Mouse (Mus musculus): ENCODE data around the gene Aig1. TPM values are rescaled to one million over a fixed set of nuclear protein-coding genes. Genes with fewer than 3 reads are reported as not detected.
A peak's percentile ranks its signal among the peaks of the same experiment; 100 is the strongest.

Gene Aig1
- polyA plus RNA-seq, 1 experiment from 2014 or later, result 36.1 TPM

GRCm38 (mm10) chr10:13753777-13754176 lies 115.0 kb downstream of the Aig1 start:
- H3K9ac ChIP-seq (ENCODE audit: low read depth, low read length), result no peak overlapping the region
- H3K27ac ChIP-seq (replicated peaks; ENCODE audit: low read depth, low read length), result no peak overlapping the region
- WGBS, result 74% methylated on average over 5 of the region's 5 CpGs
- no peaks in the 10 kb centered on the region for H3K9me3 ChIP-seq (ENCODE audit: control insufficient read depth, low read length)
- no peak for ATAC-seq (ENCODE audit: low read depth)
- no peaks in the 10 kb centered on the region for H3K36me3 ChIP-seq (ENCODE audit: control insufficient read depth, insufficient read depth, low read length)
- no peak overlapping the region for H3K4me3 ChIP-seq (ENCODE audit: low read depth, low read length)
- no peak for DNase-seq (ENCODE audit: low spot score)
- H3K4me2 ChIP-seq (ENCODE audit: low read depth, low read length), result no peak overlapping the region
- no peaks in the 10 kb centered on the region for H3K4me1 ChIP-seq (ENCODE audit: control insufficient read depth, insufficient read depth, low read length)
- H3K27me3 ChIP-seq (replicated peaks; ENCODE audit: control insufficient read depth, insufficient read depth, low read length), result no peaks in the 10 kb centered on the region

GRCm38 (mm10) chr10:13739494-13740140 lies 129.2 kb downstream of the Aig1 start:
- Histone ChIP-seq H3K27me3 (replicated peaks; ENCODE audit: control insufficient read depth, insufficient read depth, low read length) (no peaks in the 10 kb centered on the region), H3K9ac (ENCODE audit: low read depth, low read length) (no peak overlapping the region), H3K4me1 (ENCODE audit: control insufficient read depth, insufficient read depth, low read length) (no peaks in the 10 kb centered on the region), H3K9me3 (ENCODE audit: control insufficient read depth, low read length) (no peaks in the 10 kb centered on the region), H3K27ac (replicated peaks; ENCODE audit: low read depth, low read length) (no peak overlapping the region), H3K4me3 (ENCODE audit: low read depth, low read length) (no peak overlapping the region), H3K36me3 (ENCODE audit: control insufficient read depth, insufficient read depth, low read length) (no peaks in the 10 kb centered on the region), H3K4me2 (ENCODE audit: low read depth, low read length) (no peak overlapping the region)
- WGBS, result 83% methylated on average over 18 of the region's 18 CpGs
- ATAC-seq (ENCODE audit: low read depth), result 0 out of 2 replicates have a peak, but pooled peaks have one; percentile 22
- no peak for DNase-seq (ENCODE audit: low spot score)

GRCm38 (mm10) chr10:13730039-13730748 lies 138.6 kb downstream of the Aig1 start:
- no peak for ATAC-seq (ENCODE audit: low read depth)
- Histone ChIP-seq H3K9me3 (ENCODE audit: control insufficient read depth, low read length) (no peaks in the 10 kb centered on the region), H3K9ac (ENCODE audit: low read depth, low read length) (no peak overlapping the region), H3K4me3 (ENCODE audit: low read depth, low read length) (no peak overlapping the region), H3K27ac (replicated peaks; ENCODE audit: low read depth, low read length) (no peak overlapping the region), H3K4me1 (ENCODE audit: control insufficient read depth, insufficient read depth, low read length) (0 out of 2 replicates have a peak, but pooled peaks cover 3% of the 10 kb centered on the region), H3K27me3 (replicated peaks; ENCODE audit: control insufficient read depth, insufficient read depth, low read length) (no peaks in the 10 kb centered on the region), H3K36me3 (ENCODE audit: control insufficient read depth, insufficient read depth, low read length) (no peaks in the 10 kb centered on the region), H3K4me2 (ENCODE audit: low read depth, low read length) (no peak overlapping the region)
- WGBS, result 88% methylated on average over 4 of the region's 4 CpGs
- no peak for DNase-seq (ENCODE audit: low spot score)

GRCm38 (mm10) chr10:13727676-13728075 lies 141.1 kb downstream of the Aig1 start:
- Histone ChIP-seq H3K9ac (ENCODE audit: low read depth, low read length) (no peak overlapping the region), H3K4me3 (ENCODE audit: low read depth, low read length) (no peak overlapping the region), H3K27ac (replicated peaks; ENCODE audit: low read depth, low read length) (no peak overlapping the region), H3K27me3 (replicated peaks; ENCODE audit: control insufficient read depth, insufficient read depth, low read length) (no peaks in the 10 kb centered on the region), H3K36me3 (ENCODE audit: control insufficient read depth, insufficient read depth, low read length) (no peaks in the 10 kb centered on the region), H3K9me3 (ENCODE audit: control insufficient read depth, low read length) (no peaks in the 10 kb centered on the region), H3K4me1 (ENCODE audit: control insufficient read depth, insufficient read depth, low read length) (0 out of 2 replicates have a peak, but pooled peaks cover 3% of the 10 kb centered on the region), H3K4me2 (ENCODE audit: low read depth, low read length) (no peak overlapping the region)
- WGBS, result 63% methylated on average over 6 of the region's 6 CpGs
- no peak for DNase-seq (ENCODE audit: low spot score)
- ATAC-seq (ENCODE audit: low read depth), result no peak

GRCm38 (mm10) chr10:13726206-13726605 lies 142.6 kb downstream of the Aig1 start:
- no peaks in the 10 kb centered on the region for H3K9me3 ChIP-seq (ENCODE audit: control insufficient read depth, low read length)
- 92% methylated on average over 2 of the region's 2 CpGs for WGBS
- H3K4me3 ChIP-seq (ENCODE audit: low read depth, low read length), result no peak overlapping the region
- DNase-seq (ENCODE audit: low spot score) (no peak), ATAC-seq (ENCODE audit: low read depth) (no peak)
- H3K27ac ChIP-seq (replicated peaks; ENCODE audit: low read depth, low read length), result no peak overlapping the region
- H3K36me3 ChIP-seq (ENCODE audit: control insufficient read depth, insufficient read depth, low read length), result no peaks in the 10 kb centered on the region
- H3K27me3 ChIP-seq (replicated peaks; ENCODE audit: control insufficient read depth, insufficient read depth, low read length), result no peaks in the 10 kb centered on the region
- H3K4me2 ChIP-seq (ENCODE audit: low read depth, low read length), result no peak overlapping the region
- 0 out of 2 replicates have a peak, but pooled peaks cover 3% of the 10 kb centered on the region for H3K4me1 ChIP-seq (ENCODE audit: control insufficient read depth, insufficient read depth, low read length)
- H3K9ac ChIP-seq (ENCODE audit: low read depth, low read length), result no peak overlapping the region

- no peak overlapping the region for H3K9ac ChIP-seq (ENCODE audit: low read depth, low read length)
- no peaks in the 10 kb centered on the region for H3K9me3 ChIP-seq (ENCODE audit: control insufficient read depth, low read length)
- H3K27me3 ChIP-seq (replicated peaks; ENCODE audit: control insufficient read depth, insufficient read depth, low read length), result no peaks in the 10 kb centered on the region
- no peak overlapping the region for H3K4me2 ChIP-seq (ENCODE audit: low read depth, low read length)
- 96% methylated on average over 3 of the region's 3 CpGs for WGBS
- no peak overlapping the region for H3K27ac ChIP-seq (replicated peaks; ENCODE audit: low read depth, low read length)
- H3K36me3 ChIP-seq (ENCODE audit: control insufficient read depth, insufficient read depth, low read length), result no peaks in the 10 kb centered on the region
- ATAC-seq (ENCODE audit: low read depth) (no peak), DNase-seq (ENCODE audit: low spot score) (no peak)
- H3K4me3 ChIP-seq (ENCODE audit: low read depth, low read length), result no peak overlapping the region
- 0 out of 2 replicates have a peak, but pooled peaks cover 3% of the 10 kb centered on the region for H3K4me1 ChIP-seq (ENCODE audit: control insufficient read depth, insufficient read depth, low read length)
These were observed 143.5 kb downstream of the Aig1 start for GRCm38 (mm10) chr10:13725276-13725675.

- no peak for ATAC-seq (ENCODE audit: low read depth)
- DNase-seq (ENCODE audit: low spot score), result peak; percentile 57
These were observed 152.6 kb downstream of the Aig1 start for GRCm38 (mm10) chr10:13716132-13716531.

GRCm38 (mm10) chr10:13715584-13715983 lies 153.2 kb downstream of the Aig1 start:
- no peaks in the 10 kb centered on the region for H3K9me3 ChIP-seq (ENCODE audit: control insufficient read depth, low read length)

More at GRCm38 (mm10) chr10:13716132-13716531, 152.6 kb downstream of the Aig1 start:
- Histone ChIP-seq H3K9ac (ENCODE audit: low read depth, low read length) (no peak overlapping the region), H3K4me2 (ENCODE audit: low read depth, low read length) (no peak overlapping the region), H3K4me3 (ENCODE audit: low read depth, low read length) (no peak overlapping the region), H3K27me3 (replicated peaks; ENCODE audit: control insufficient read depth, insufficient read depth, low read length) (no peaks in the 10 kb centered on the region), H3K9me3 (ENCODE audit: control insufficient read depth, low read length) (no peaks in the 10 kb centered on the region), H3K27ac (replicated peaks; ENCODE audit: low read depth, low read length) (no peak overlapping the region; the same call in 1 of the 2 replicates), H3K36me3 (ENCODE audit: control insufficient read depth, insufficient read depth, low read length) (no peaks in the 10 kb centered on the region), H3K4me1 (ENCODE audit: control insufficient read depth, insufficient read depth, low read length) (peaks cover 38% of the 10 kb centered on the region)
- WGBS, result 37% methylated on average over 2 of the region's 2 CpGs

More at GRCm38 (mm10) chr10:13715584-13715983, 153.2 kb downstream of the Aig1 start:
- Histone ChIP-seq H3K27ac (replicated peaks; ENCODE audit: low read depth, low read length) (no peak overlapping the region), H3K36me3 (ENCODE audit: control insufficient read depth, insufficient read depth, low read length) (no peaks in the 10 kb centered on the region), H3K4me2 (ENCODE audit: low read depth, low read length) (no peak overlapping the region), H3K27me3 (replicated peaks; ENCODE audit: control insufficient read depth, insufficient read depth, low read length) (no peaks in the 10 kb centered on the region), H3K9ac (ENCODE audit: low read depth, low read length) (no peak overlapping the region), H3K4me3 (ENCODE audit: low read depth, low read length) (no peak overlapping the region), H3K4me1 (ENCODE audit: control insufficient read depth, insufficient read depth, low read length) (peaks cover 41% of the 10 kb centered on the region)
- DNase-seq (ENCODE audit: low spot score) (no peak), ATAC-seq (ENCODE audit: low read depth) (no peak)
- WGBS, result 76% methylated on average over 6 of the region's 6 CpGs
